Mouse (Mus musculus): Measurements from ENCODE around the gene Rgs13. TPM values are rescaled to one million over a fixed set of nuclear protein-coding genes. Genes with fewer than 3 reads are reported as not detected.
"Not testable (repeated sequence)": the region's sequence is repeated elsewhere in the genome, so short reads cannot be mapped to it uniquely, and the experiment has no call there.

Rgs13 gene
- total RNA-seq, 2 experiments from 2014 or later: not detected

DNA sequence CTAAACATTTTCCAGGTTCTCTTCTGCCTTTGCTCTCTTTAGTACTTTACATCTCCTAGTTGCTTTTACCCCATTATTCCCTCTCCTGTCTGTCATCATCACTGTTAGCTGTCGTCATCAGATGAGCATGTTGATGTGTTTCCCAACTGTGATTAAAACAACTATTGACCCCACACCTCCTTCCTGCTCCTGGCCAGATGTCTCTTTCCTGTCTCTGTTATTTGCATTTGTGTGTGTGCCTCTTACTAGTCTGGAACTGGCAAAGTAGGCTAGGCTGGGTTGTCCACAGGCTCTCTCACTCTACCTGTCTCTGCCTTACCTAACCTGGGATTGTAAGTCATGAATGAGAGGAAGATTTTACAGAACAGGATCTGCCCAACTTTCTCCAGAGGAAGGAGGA is 24.6 kb downstream of the Rgs13 start:
- DNase-seq (ENCODE audit: low spot score): no peak

GRCm38 (mm10) chr1:144152184-144152525 is 25.0 kb downstream of the Rgs13 start:
- DNase-seq (ENCODE audit: low spot score): no peak

GRCm38 (mm10) chr1:144151401-144152183 is 25.6 kb downstream of the Rgs13 start:
- no peak for DNase-seq (ENCODE audit: low spot score)

DNA sequence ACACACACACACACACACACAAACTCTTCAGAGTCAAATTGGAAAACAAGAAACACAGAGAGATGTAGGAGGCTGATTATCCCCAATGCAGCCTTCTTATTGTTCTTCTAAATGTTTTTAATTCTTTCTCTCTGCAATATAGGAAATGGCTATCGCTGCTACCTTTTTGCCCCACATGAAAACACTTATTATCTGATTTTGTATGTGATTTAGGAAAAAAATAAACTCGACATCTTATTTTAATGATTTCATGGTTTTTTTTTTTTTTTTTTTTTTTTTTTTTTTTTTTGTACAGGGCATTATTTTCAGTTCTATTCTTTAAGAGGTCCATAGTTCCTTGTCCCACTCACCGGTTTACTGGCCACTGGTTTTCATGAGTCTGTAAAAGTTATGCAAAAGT is 27.2 kb downstream of the Rgs13 start:
- no peak for DNase-seq (ENCODE audit: low spot score)

DNA sequence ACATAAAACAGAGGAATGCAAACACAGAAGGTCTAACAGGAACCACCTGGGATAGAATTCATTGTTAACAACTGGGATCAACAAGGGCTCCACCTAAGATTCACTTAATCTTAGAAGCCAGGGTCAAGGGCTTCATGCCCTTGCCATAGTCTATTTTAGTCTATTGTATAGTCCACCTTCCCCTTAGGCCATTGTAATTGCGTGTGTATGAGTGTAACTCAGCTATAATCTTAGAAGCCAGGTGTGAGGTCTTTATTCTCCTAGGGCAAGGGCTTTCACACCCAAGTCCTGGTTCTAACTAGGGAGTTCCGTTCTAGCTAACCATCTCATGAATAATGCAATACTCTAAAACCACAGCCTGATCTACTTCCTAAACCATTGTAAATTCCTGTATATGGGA is 35.8 kb downstream of the Rgs13 start:
- not testable (repeated sequence) for DNase-seq (ENCODE audit: low spot score)

GRCm38 (mm10) chr1:144139847-144140246 is 37.3 kb downstream of the Rgs13 start:
- DNase-seq (ENCODE audit: low spot score): no peak

- DNase-seq (ENCODE audit: low spot score): no peak
Measured at GRCm38 (mm10) chr1:144127965-144128364, 49.2 kb downstream of the Rgs13 start.

DNA sequence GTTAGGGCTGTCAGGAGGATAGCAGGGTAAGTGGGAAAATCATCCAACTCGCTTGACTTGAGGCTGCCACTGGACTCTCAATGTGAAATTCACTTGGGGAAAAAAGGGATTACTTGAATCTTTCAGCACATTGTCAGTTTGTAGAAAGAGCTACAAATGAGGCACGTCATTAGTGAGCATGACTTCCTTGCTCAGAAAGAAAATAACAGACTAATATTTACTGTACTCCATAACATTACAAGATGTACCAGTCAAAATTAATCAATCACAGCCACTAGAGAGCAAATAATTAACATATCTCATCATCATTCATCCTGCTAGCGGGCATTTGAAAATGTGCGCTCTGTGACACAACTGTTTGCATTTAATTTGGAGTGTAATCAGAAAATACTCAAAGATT is 57.1 kb downstream of the Rgs13 start:
- no peak for DNase-seq (ENCODE audit: low spot score)

GRCm38 (mm10) chr1:144119456-144119855 is 57.7 kb downstream of the Rgs13 start:
- DNase-seq (ENCODE audit: low spot score): no peak

GRCm38 (mm10) chr1:144115848-144116727 is 61.1 kb downstream of the Rgs13 start:
- DNase-seq (ENCODE audit: low spot score): no peak

DNA sequence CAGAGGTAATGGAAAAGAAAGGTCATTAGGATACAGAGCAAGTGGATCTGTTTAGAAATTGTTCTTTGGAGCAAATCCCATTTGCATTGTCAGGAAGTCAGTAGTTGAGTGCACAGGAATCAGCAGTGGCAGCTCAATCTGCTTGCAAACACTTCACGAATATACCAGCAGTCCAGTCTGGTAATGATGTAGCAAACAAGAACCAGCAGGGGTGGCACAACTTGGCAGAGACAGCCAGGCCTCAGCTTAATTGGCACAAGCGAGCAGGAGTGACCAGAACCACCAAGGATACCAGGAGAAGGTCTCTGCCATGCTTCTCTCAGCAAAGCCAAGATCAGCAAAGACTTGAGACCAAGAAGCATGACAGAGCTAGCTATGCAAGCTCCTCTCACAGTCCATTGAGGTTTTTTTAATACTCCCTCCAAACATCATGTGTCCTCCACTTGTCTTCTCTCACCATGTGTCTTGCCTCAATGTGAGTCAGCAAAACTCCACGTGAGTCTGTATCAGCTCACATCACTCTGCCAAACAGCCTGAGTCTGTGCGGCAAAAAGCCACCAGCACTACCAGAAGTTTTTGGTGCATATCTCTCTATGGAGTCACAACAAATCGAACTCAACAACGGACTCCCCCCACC is 63.6 kb downstream of the Rgs13 start:
- no peak for DNase-seq (ENCODE audit: low spot score)

- DNase-seq (ENCODE audit: low spot score): no peak
Measured at GRCm38 (mm10) chr1:144112946-144113345, 64.2 kb downstream of the Rgs13 start.

- DNase-seq (ENCODE audit: low spot score): no peak
Measured at GRCm38 (mm10) chr1:144098587-144099258, 78.4 kb downstream of the Rgs13 start.

DNA sequence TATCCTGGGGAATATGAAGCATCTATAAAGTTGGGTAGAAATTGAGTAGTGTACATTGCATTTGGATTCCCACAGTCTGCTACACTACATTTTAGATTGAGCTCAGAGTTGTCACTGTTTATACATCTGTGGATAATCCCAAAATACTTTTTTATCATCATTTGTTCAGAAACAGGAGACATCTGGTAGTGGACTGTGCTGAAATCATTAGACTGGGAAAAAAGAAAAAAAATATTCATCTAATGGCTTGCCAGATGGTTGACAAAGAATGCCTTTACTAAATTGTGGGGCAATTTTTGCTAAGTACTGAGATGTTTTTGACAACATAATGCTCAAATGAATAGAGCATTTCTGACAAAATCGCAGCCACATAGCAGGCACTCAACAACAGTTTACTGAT is 86.8 kb downstream of the Rgs13 start:
- DNase-seq (ENCODE audit: low spot score): no peak

Other genes starting within 250 kb of the Rgs13 start
- 1 to 10 TPM; 4.4 to 9.9 TPM for gene Rgs2, start 173.2 kb downstream of the Rgs13 start, total RNA-seq (2021)
- under 1 TPM in 1 of 2 experiments, not detected in 1; 0.11 TPM for gene Rgs1, start 71.9 kb upstream of the Rgs13 start, total RNA-seq (2021)